Mouse (Mus musculus): ENCODE data around the gene Col16a1. TPM values are rescaled to one million over a fixed set of nuclear protein-coding genes. Genes with fewer than 3 reads are reported as not detected.

Col16a1 gene
- polyA plus RNA-seq, 1 experiment, result 9.0 TPM

- H3K27ac ChIP-seq (ENCODE audit: insufficient read depth, low read length), result no peak overlapping the region
- DNase-seq (ENCODE audit: low read depth in 1 of 2, low spot score in 2 of 2), result no peak
- no peaks in the 10 kb centered on the region for H3K4me1 ChIP-seq (ENCODE audit: control insufficient read depth, insufficient read depth, insufficient read length)
- no peak for TF ChIP-seq POLR2A (IDR thresholded peaks at IDR 0.05; ENCODE audit: low read depth, low read length)
- no peak for TF ChIP-seq CTCF (IDR thresholded peaks at IDR 0.05; ENCODE audit: extremely low read depth, insufficient read depth, insufficient read length, insufficient replicate concordance)
- H3K36me3 ChIP-seq (ENCODE audit: control insufficient read depth, insufficient read depth, low read length), result no peaks in the 10 kb centered on the region
- no peaks in the 10 kb centered on the region for H3K27me3 ChIP-seq (ENCODE audit: control insufficient read depth, insufficient read depth, low read length)
- no peak overlapping the region for H3K4me3 ChIP-seq (ENCODE audit: extremely low read depth, insufficient read depth, insufficient read length)
- WGBS, result 75% methylated on average over 10 of the region's 10 CpGs
Observed at GRCm38 (mm10) chr4:130023511-130024231, 24.0 kb upstream of the Col16a1 start.

GRCm38 (mm10) chr4:130025544-130025943 is 22.1 kb upstream of the Col16a1 start:
- Histone ChIP-seq H3K27me3 (ENCODE audit: control insufficient read depth, insufficient read depth, low read length) (no peaks in the 10 kb centered on the region), H3K36me3 (ENCODE audit: control insufficient read depth, insufficient read depth, low read length) (no peaks in the 10 kb centered on the region), H3K4me3 (ENCODE audit: extremely low read depth, insufficient read depth, insufficient read length) (no peak overlapping the region), H3K4me1 (ENCODE audit: control insufficient read depth, insufficient read depth, insufficient read length) (no peaks in the 10 kb centered on the region), H3K27ac (ENCODE audit: insufficient read depth, low read length) (no peak overlapping the region)
- TF ChIP-seq POLR2A (IDR thresholded peaks at IDR 0.05; ENCODE audit: low read depth, low read length) (no peak), CTCF (IDR thresholded peaks at IDR 0.05; ENCODE audit: extremely low read depth, insufficient read depth, insufficient read length, insufficient replicate concordance) (no peak)
- WGBS, result 51% methylated on average over 8 of the region's 8 CpGs
- no peak for DNase-seq (ENCODE audit: low read depth in 1 of 2, low spot score in 2 of 2)

GRCm38 (mm10) chr4:130031146-130031545 is 16.5 kb upstream of the Col16a1 start:
- no peak overlapping the region for H3K27ac ChIP-seq (ENCODE audit: insufficient read depth, low read length)
- no peaks in the 10 kb centered on the region for H3K36me3 ChIP-seq (ENCODE audit: control insufficient read depth, insufficient read depth, low read length)
- 79% methylated on average over 2 of the region's 2 CpGs for WGBS
- no peak for DNase-seq (ENCODE audit: low read depth in 1 of 2, low spot score in 2 of 2)
- H3K4me1 ChIP-seq (ENCODE audit: control insufficient read depth, insufficient read depth, insufficient read length), result no peaks in the 10 kb centered on the region
- no peak for TF ChIP-seq POLR2A (IDR thresholded peaks at IDR 0.05; ENCODE audit: low read depth, low read length)
- no peak overlapping the region for H3K4me3 ChIP-seq (ENCODE audit: extremely low read depth, insufficient read depth, insufficient read length)
- no peaks in the 10 kb centered on the region for H3K27me3 ChIP-seq (ENCODE audit: control insufficient read depth, insufficient read depth, low read length)

GRCm38 (mm10) chr4:130033496-130033895 is 14.1 kb upstream of the Col16a1 start:
- H3K36me3 ChIP-seq (ENCODE audit: control insufficient read depth, insufficient read depth, low read length), result no peaks in the 10 kb centered on the region
- TF ChIP-seq CTCF (IDR thresholded peaks at IDR 0.05; ENCODE audit: extremely low read depth, insufficient read depth, insufficient read length, insufficient replicate concordance) (no peak), POLR2A (IDR thresholded peaks at IDR 0.05; ENCODE audit: low read depth, low read length) (no peak)
- H3K4me3 ChIP-seq (ENCODE audit: extremely low read depth, insufficient read depth, insufficient read length), result no peak overlapping the region
- H3K27ac ChIP-seq (ENCODE audit: insufficient read depth, low read length), result no peak overlapping the region
- DNase-seq (ENCODE audit: low read depth in 1 of 2, low spot score in 2 of 2), result no peak
- H3K27me3 ChIP-seq (ENCODE audit: control insufficient read depth, insufficient read depth, low read length), result no peaks in the 10 kb centered on the region
- WGBS, result 85% methylated on average over 7 of the region's 7 CpGs
- no peaks in the 10 kb centered on the region for H3K4me1 ChIP-seq (ENCODE audit: control insufficient read depth, insufficient read depth, insufficient read length)

GRCm38 (mm10) chr4:130036112-130036511 is 11.5 kb upstream of the Col16a1 start:
- WGBS, result 7% methylated on average over 8 of the region's 8 CpGs
- H3K27me3 ChIP-seq (ENCODE audit: control insufficient read depth, insufficient read depth, low read length), result no peaks in the 10 kb centered on the region
- TF ChIP-seq POLR2A (IDR thresholded peaks at IDR 0.05; ENCODE audit: low read depth, low read length) (no peak), CTCF (IDR thresholded peaks at IDR 0.05; ENCODE audit: extremely low read depth, insufficient read depth, insufficient read length, insufficient replicate concordance) (peak; percentile 51; the same call in 1 of the 2 replicates)
- no peaks in the 10 kb centered on the region for H3K36me3 ChIP-seq (ENCODE audit: control insufficient read depth, insufficient read depth, low read length)
- H3K27ac ChIP-seq (ENCODE audit: insufficient read depth, low read length), result no peak overlapping the region
- H3K4me3 ChIP-seq (ENCODE audit: extremely low read depth, insufficient read depth, insufficient read length), result no peak overlapping the region
- no peaks in the 10 kb centered on the region for H3K4me1 ChIP-seq (ENCODE audit: control insufficient read depth, insufficient read depth, insufficient read length)
- DNase-seq (ENCODE audit: low read depth in 1 of 2, low spot score in 2 of 2), result no peak

- Histone ChIP-seq H3K27ac (ENCODE audit: insufficient read depth, low read length) (no peak overlapping the region), H3K4me3 (ENCODE audit: extremely low read depth, insufficient read depth, insufficient read length) (no peak overlapping the region), H3K4me1 (ENCODE audit: control insufficient read depth, insufficient read depth, insufficient read length) (no peaks in the 10 kb centered on the region), H3K27me3 (ENCODE audit: control insufficient read depth, insufficient read depth, low read length) (no peaks in the 10 kb centered on the region), H3K36me3 (ENCODE audit: control insufficient read depth, insufficient read depth, low read length) (no peaks in the 10 kb centered on the region)
- WGBS, result 35% methylated on average over 23 of the region's 23 CpGs
- DNase-seq (ENCODE audit: low read depth in 1 of 2, low spot score in 2 of 2), result no peak
- TF ChIP-seq POLR2A (IDR thresholded peaks at IDR 0.05; ENCODE audit: low read depth, low read length) (no peak), CTCF (IDR thresholded peaks at IDR 0.05; ENCODE audit: extremely low read depth, insufficient read depth, insufficient read length, insufficient replicate concordance) (no peak)
Observed at GRCm38 (mm10) chr4:130036573-130037401, 10.9 kb upstream of the Col16a1 start.

GRCm38 (mm10) chr4:130039351-130039750 is 8.3 kb upstream of the Col16a1 start:
- Histone ChIP-seq H3K4me3 (ENCODE audit: extremely low read depth, insufficient read depth, insufficient read length) (no peak overlapping the region), H3K4me1 (ENCODE audit: control insufficient read depth, insufficient read depth, insufficient read length) (no peaks in the 10 kb centered on the region), H3K27me3 (ENCODE audit: control insufficient read depth, insufficient read depth, low read length) (no peaks in the 10 kb centered on the region), H3K27ac (ENCODE audit: insufficient read depth, low read length) (no peak overlapping the region), H3K36me3 (ENCODE audit: control insufficient read depth, insufficient read depth, low read length) (no peaks in the 10 kb centered on the region)
- DNase-seq (ENCODE audit: low read depth in 1 of 2, low spot score in 2 of 2), result no peak
- 60% methylated on average over 5 of the region's 5 CpGs for WGBS
- TF ChIP-seq POLR2A (IDR thresholded peaks at IDR 0.05; ENCODE audit: low read depth, low read length), result no peak
- no peak for TF ChIP-seq CTCF (IDR thresholded peaks at IDR 0.05; ENCODE audit: extremely low read depth, insufficient read depth, insufficient read length, insufficient replicate concordance)
